Mouse (Mus musculus): ENCODE results near the gene Gpr25.

Gene Gpr25

GRCm38 (mm10) chr1:136260635-136261238, at the start of gene Gpr25:
Gene Gpr25, minus strand, starts transcription at chr1:136260873.
- DNase-seq (ENCODE audit: extremely low read depth, low read depth), result no peak

GRCm38 (mm10) chr1:136309193-136309592, 48.5 kb upstream of the Gpr25 start:
- DNase-seq (ENCODE audit: extremely low read depth, low read depth), result no peak

GRCm38 (mm10) chr1:136306424-136306823, 45.8 kb upstream of the Gpr25 start:
- no peak for DNase-seq (ENCODE audit: extremely low read depth, low read depth)

- no peak for DNase-seq (ENCODE audit: extremely low read depth, low read depth)
These were observed 33.3 kb upstream of the Gpr25 start for GRCm38 (mm10) chr1:136293961-136294360.

- DNase-seq (ENCODE audit: extremely low read depth, low read depth), result no peak
These were observed 29.1 kb upstream of the Gpr25 start for GRCm38 (mm10) chr1:136289803-136290202.

GRCm38 (mm10) chr1:136277366-136277765, 16.7 kb upstream of the Gpr25 start:
- no peak for DNase-seq (ENCODE audit: extremely low read depth, low read depth)

- no peak for DNase-seq (ENCODE audit: extremely low read depth, low read depth)
These were observed 7.6 kb upstream of the Gpr25 start for GRCm38 (mm10) chr1:136268224-136268623.

- DNase-seq (ENCODE audit: extremely low read depth, low read depth), result no peak
These were observed 5.5 kb upstream of the Gpr25 start for GRCm38 (mm10) chr1:136266127-136266526.

GRCm38 (mm10) chr1:136263355-136263754, 2.7 kb upstream of the Gpr25 start:
- DNase-seq (ENCODE audit: extremely low read depth, low read depth), result no peak

GRCm38 (mm10) chr1:136259893-136260634, 609 bp downstream of the Gpr25 start:
- DNase-seq (ENCODE audit: extremely low read depth, low read depth), result no peak

GRCm38 (mm10) chr1:136259543-136259892, 1.2 kb downstream of the Gpr25 start:
- DNase-seq (ENCODE audit: extremely low read depth, low read depth), result no peak

- DNase-seq (ENCODE audit: extremely low read depth, low read depth), result no peak
These were observed 2.2 kb downstream of the Gpr25 start for GRCm38 (mm10) chr1:136258495-136258894.

- DNase-seq (ENCODE audit: extremely low read depth, low read depth), result no peak
These were observed 5.0 kb downstream of the Gpr25 start for GRCm38 (mm10) chr1:136255657-136256056.

GRCm38 (mm10) chr1:136255174-136255573, 5.5 kb downstream of the Gpr25 start:
- DNase-seq (ENCODE audit: extremely low read depth, low read depth), result no peak

GRCm38 (mm10) chr1:136254503-136255065, 6.1 kb downstream of the Gpr25 start:
- DNase-seq (ENCODE audit: extremely low read depth, low read depth), result no peak

- no peak for DNase-seq (ENCODE audit: extremely low read depth, low read depth)
These were observed 7.2 kb downstream of the Gpr25 start for GRCm38 (mm10) chr1:136253472-136253871.

GRCm38 (mm10) chr1:136249662-136250061, 11.0 kb downstream of the Gpr25 start:
- no peak for DNase-seq (ENCODE audit: extremely low read depth, low read depth)

GRCm38 (mm10) chr1:136247393-136247792, 13.3 kb downstream of the Gpr25 start:
- no peak for DNase-seq (ENCODE audit: extremely low read depth, low read depth)

- DNase-seq (ENCODE audit: extremely low read depth, low read depth), result no peak
These were observed 16.2 kb downstream of the Gpr25 start for GRCm38 (mm10) chr1:136244469-136244868.

- DNase-seq (ENCODE audit: extremely low read depth, low read depth), result no peak
These were observed 18.9 kb downstream of the Gpr25 start for GRCm38 (mm10) chr1:136241801-136242200.

GRCm38 (mm10) chr1:136238495-136238894, 22.2 kb downstream of the Gpr25 start:
- DNase-seq (ENCODE audit: extremely low read depth, low read depth), result no peak

- peak; percentile 78 for DNase-seq (ENCODE audit: extremely low read depth, low read depth)
These were observed 26.0 kb downstream of the Gpr25 start for GRCm38 (mm10) chr1:136234595-136235092.
